Mouse (Mus musculus): ENCODE measurements around the gene Mrpl47. TPM values are rescaled to one million over a fixed set of nuclear protein-coding genes. Genes with fewer than 3 reads are reported as not detected.

Mrpl47 gene
- polyA plus RNA-seq, 1 experiment from 2014 or later = 36.8 TPM

DNA sequence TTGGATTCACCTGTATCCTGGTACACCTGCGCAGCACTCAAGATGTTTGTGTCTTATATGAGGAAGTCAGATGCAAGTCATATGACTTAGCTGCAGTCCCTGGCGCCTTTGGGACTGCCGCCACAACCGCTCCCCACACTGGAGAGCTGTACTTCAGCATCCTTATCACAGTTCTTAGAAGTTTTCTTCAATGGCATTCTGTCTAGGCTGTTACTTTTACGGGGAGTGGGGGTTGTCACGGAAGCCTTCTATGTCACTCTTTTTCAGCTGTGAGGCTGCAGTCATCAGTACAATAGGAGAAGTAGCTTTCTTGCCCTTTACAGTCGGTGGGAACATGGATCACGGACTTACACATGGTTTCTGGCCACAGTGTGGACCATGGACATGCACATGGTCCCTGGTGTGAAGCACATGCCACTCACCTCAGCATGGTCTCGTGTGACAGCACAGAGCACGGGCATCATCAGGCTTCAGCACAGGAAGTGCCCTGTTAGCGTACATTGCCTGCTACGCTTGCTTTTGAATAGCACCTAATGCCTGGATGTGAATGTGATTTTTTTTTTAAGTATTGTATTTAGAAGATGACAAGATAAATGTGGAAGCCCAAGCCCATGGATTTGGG, 54.4 kb downstream of the Mrpl47 start:
- Histone ChIP-seq H3K36me3 (no peaks in the 10 kb centered on the region), H3K27me3 (replicated peaks) (no peaks in the 10 kb centered on the region), H3K9me3 (no peaks in the 10 kb centered on the region), H3K4me1 (no peaks in the 10 kb centered on the region), H3K27ac (no peak overlapping the region), H3K4me3 (no peak overlapping the region), H3K4me2 (replicated peaks) (no peak overlapping the region), H3K9ac (no peak overlapping the region)
- WGBS = 79% methylated on average over 11 of the region's 12 CpGs
- no peak for ATAC-seq (ENCODE audit: low FRiP score, low read depth)

DNA sequence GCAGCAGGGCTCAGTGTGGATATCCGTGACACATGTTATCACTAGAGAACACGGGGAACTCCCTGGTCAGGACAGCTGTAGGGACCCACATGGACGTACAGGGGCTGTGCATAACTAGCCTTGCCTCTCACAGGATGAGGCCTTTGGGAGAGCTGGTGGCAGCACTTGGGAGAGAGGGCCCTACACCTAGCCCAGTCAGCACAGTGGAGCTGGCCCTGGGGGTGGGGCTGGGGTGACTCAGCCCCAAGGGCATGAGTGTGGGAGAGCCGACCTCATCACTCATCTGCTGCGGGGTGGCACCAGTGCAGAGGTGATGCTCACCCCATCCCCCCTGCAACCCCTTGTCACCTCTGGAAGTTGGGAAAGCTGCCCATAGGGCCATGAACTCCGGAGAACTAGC, 61.0 kb downstream of the Mrpl47 start:
- H3K36me3 ChIP-seq = no peaks in the 10 kb centered on the region
- H3K27ac ChIP-seq = no peak overlapping the region
- no peaks in the 10 kb centered on the region for H3K9me3 ChIP-seq
- H3K4me3 ChIP-seq = no peak overlapping the region
- WGBS = 80% methylated on average over 6 of the region's 6 CpGs
- no peak overlapping the region for H3K9ac ChIP-seq
- H3K27me3 ChIP-seq (replicated peaks) = no peaks in the 10 kb centered on the region
- no peaks in the 10 kb centered on the region for H3K4me1 ChIP-seq
- no peak overlapping the region for H3K4me2 ChIP-seq (replicated peaks)
- no peak for ATAC-seq (ENCODE audit: low FRiP score, low read depth)

Other genes starting within 250 kb of the Mrpl47 start
- 0.11 TPM in 1 of 2 replicates, not detected in the other for gene Kcnmb3, start 245.4 kb downstream of the Mrpl47 start, polyA plus RNA-seq (2016; fragmentation: Nextera tagmentation; extraction: Ambion mirVana)
- gene Zfp639, start 227.3 kb downstream of the Mrpl47 start, polyA plus RNA-seq (2016; fragmentation: Nextera tagmentation; extraction: Ambion mirVana) = 42.2 and 49.7 TPM in 2 replicates
- gene Mfn1, start 208.1 kb downstream of the Mrpl47 start, polyA plus RNA-seq (2016; fragmentation: Nextera tagmentation; extraction: Ambion mirVana) = 43.0 and 49.7 TPM in 2 replicates
- gene Gnb4, start 121.0 kb downstream of the Mrpl47 start, polyA plus RNA-seq (2016; fragmentation: Nextera tagmentation; extraction: Ambion mirVana) = 54.5 and 62.7 TPM in 2 replicates
- gene Actl6a, start 31.3 kb downstream of the Mrpl47 start, polyA plus RNA-seq (2016; fragmentation: Nextera tagmentation; extraction: Ambion mirVana) = 173 TPM in 2 replicates
- gene Ndufb5, start 615 bp downstream of the Mrpl47 start, polyA plus RNA-seq (2016; fragmentation: Nextera tagmentation; extraction: Ambion mirVana) = 293 and 322 TPM in 2 replicates
- gene Usp13, start 79.9 kb upstream of the Mrpl47 start, polyA plus RNA-seq (2016; fragmentation: Nextera tagmentation; extraction: Ambion mirVana) = 7.0 and 10.7 TPM in 2 replicates